Mouse (Mus musculus) Muller cell, postnatal 12 days (primary cell): ENCODE measurements around the gene Anapc1.

ENCODE experiments used
- DNase-seq: peaks from one replicate; pipeline ENCODE4 v3.0.0-alpha.2; 2015; ENCODE audit errors: inconsistent ontology term

Anapc1 gene

DNA sequence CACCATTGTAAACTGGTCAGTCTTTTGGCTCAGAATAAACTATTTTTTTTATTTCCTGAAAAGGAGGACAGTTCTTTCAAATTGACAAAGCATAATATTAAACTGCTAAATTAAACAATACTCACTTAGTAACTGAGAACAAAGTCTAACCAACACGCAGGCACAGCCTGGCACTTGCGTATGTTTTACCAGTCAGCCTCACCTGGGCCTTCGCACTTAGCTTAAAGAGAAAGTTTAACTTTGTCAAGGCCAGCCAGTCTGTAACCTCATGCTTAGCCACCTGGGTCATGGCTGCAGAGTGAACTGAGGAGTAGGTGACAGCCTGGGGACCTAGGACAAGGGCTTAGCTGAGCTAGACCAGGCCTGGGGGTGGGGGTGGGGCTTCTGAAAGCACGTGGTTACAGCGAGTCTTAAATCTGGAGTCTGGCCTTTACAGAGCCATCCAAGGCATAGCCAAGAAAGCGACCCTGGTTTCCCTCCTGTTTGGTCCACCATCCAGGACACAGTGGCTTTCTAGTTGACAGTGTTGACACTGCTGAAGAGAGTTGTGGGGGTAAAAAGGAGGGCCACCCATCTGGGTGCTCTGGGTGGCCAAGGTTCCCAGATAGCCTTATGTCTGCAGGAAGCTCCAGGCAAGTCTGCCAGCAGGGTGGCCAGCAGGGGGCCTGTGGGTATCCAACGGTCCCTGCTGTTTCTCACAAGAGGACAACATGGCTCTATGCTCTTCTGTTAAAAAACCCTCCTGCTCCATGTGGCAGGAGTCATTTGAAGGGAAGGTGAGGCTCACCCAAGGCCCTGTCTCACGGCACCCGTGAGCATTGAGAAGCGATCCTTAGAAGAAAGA lies 120.7 kb downstream of the Anapc1 start:
- no peak for DNase-seq

DNA sequence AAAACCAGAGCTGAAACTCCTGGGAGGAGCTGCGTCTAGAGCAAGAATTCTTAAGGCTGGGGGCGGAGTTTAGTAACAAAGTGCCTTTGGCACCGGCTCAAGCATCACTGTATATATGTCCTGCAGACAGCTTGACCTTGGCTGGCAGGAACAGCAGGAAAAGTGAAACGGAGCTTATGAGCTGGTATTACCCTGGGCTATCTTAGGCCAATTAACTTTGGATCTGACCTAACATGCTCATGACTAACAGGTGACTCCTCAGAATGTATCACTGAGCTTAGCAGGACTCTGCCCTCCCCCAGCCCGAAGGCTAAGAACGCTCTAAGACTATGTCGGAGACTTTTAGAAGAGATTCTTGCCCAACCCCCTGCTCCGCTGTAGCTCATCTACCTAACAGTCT lies 121.3 kb downstream of the Anapc1 start:
- no peak for DNase-seq

DNA sequence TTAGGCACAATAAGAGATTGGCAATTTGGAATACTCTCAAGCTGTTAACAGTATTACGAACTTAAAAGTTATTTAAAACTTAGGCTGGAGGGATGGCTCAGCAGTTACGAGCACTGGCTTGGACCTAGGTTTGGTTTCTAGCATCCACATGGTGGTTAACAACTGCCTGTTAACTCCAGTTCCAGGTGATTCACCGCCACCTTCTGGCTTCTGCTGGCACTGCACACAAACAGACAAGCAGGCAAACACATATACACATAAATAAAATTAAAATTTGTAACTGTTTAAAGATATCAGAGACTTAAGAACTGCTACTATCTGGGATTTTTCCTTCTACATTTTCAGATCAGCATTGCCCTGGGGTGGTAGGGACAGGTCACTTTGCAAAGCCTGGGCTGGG lies 123.0 kb downstream of the Anapc1 start:
- no peak for DNase-seq
